Mouse (Mus musculus): ENCODE data around the gene Tnfrsf1b.
"Not testable (repeated sequence)": the region's sequence is repeated elsewhere in the genome, so short reads cannot be mapped to it uniquely, and the experiment has no call there.

Gene Tnfrsf1b

GRCm38 (mm10) chr4:145192686-145193085, 54.0 kb downstream of the Tnfrsf1b start:
- no peak for DNase-seq (ENCODE audit: low read depth, low spot score)

- DNase-seq (ENCODE audit: low read depth, low spot score): no peak
These were observed 58.1 kb downstream of the Tnfrsf1b start for GRCm38 (mm10) chr4:145188561-145188960.

- no peak for DNase-seq (ENCODE audit: low read depth, low spot score)
These were observed 59.1 kb downstream of the Tnfrsf1b start for GRCm38 (mm10) chr4:145187619-145188018.

- no peak for DNase-seq (ENCODE audit: low read depth, low spot score)
These were observed 67.6 kb downstream of the Tnfrsf1b start for GRCm38 (mm10) chr4:145178918-145179549.

GRCm38 (mm10) chr4:145165542-145165941, 81.1 kb downstream of the Tnfrsf1b start:
- not testable (repeated sequence) for DNase-seq (ENCODE audit: low read depth, low spot score)

GRCm38 (mm10) chr4:145164111-145164510, 82.6 kb downstream of the Tnfrsf1b start:
- DNase-seq (ENCODE audit: low read depth, low spot score): no peak

Measured in retina, postnatal 7 days (tissue).